Mouse (Mus musculus): ENCODE data around the gene Fam219a. TPM values are rescaled to one million over a fixed set of nuclear protein-coding genes. Genes with fewer than 3 reads are reported as not detected.

Gene Fam219a
- polyA plus RNA-seq, 1 experiment = 16.0 TPM

GRCm38 (mm10) chr4:41568682-41569410, 492 bp downstream of the Fam219a start:
- Histone ChIP-seq H3K4me3 (ENCODE audit: low read depth, low read length) (peak overlapping the region; percentile 84), H3K4me1 (ENCODE audit: control insufficient read depth, insufficient read depth, insufficient read length, low read length) (peaks cover 5% of the 10 kb centered on the region), H3K27me3 (ENCODE audit: control insufficient read depth, insufficient read depth, low read length) (no peaks in the 10 kb centered on the region), H3K27ac (ENCODE audit: insufficient read depth, low read depth, low read length) (no peak overlapping the region), H3K36me3 (ENCODE audit: control insufficient read depth, insufficient read depth, low read length) (no peaks in the 10 kb centered on the region)
- no peak for TF ChIP-seq CTCF (IDR thresholded peaks at IDR 0.05; ENCODE audit: extremely low read depth, insufficient read length, insufficient replicate concordance, low read depth, low read length)
- 2% methylated on average over 58 of the region's 58 CpGs for WGBS

- Histone ChIP-seq H3K36me3 (ENCODE audit: control insufficient read depth, insufficient read depth, low read length) (no peaks in the 10 kb centered on the region), H3K4me3 (ENCODE audit: low read depth, low read length) (peak overlapping the region; percentile 84), H3K27me3 (ENCODE audit: control insufficient read depth, insufficient read depth, low read length) (no peaks in the 10 kb centered on the region), H3K27ac (ENCODE audit: insufficient read depth, low read depth, low read length) (no peak overlapping the region), H3K4me1 (ENCODE audit: control insufficient read depth, insufficient read depth, insufficient read length, low read length) (peaks cover 5% of the 10 kb centered on the region)
- 35% methylated on average over 19 of the region's 19 CpGs for WGBS
- 0 out of 2 replicates have a peak, but pooled peaks have one; percentile 19 for TF ChIP-seq POLR2A (IDR thresholded peaks at IDR 0.05; ENCODE audit: low read depth, low read length)
- no peak for TF ChIP-seq CTCF (IDR thresholded peaks at IDR 0.05; ENCODE audit: extremely low read depth, insufficient read length, insufficient replicate concordance, low read depth, low read length)
Measured at GRCm38 (mm10) chr4:41568239-41568638, 1.1 kb downstream of the Fam219a start.

- TF ChIP-seq POLR2A (IDR thresholded peaks at IDR 0.05; ENCODE audit: low read depth, low read length) (no peak), CTCF (IDR thresholded peaks at IDR 0.05; ENCODE audit: extremely low read depth, insufficient read length, insufficient replicate concordance, low read depth, low read length) (no peak)
- Histone ChIP-seq H3K36me3 (ENCODE audit: control insufficient read depth, insufficient read depth, low read length) (no peaks in the 10 kb centered on the region), H3K27me3 (ENCODE audit: control insufficient read depth, insufficient read depth, low read length) (no peaks in the 10 kb centered on the region), H3K27ac (ENCODE audit: insufficient read depth, low read depth, low read length) (no peak overlapping the region), H3K4me3 (ENCODE audit: low read depth, low read length) (no peak overlapping the region), H3K4me1 (ENCODE audit: control insufficient read depth, insufficient read depth, insufficient read length, low read length) (peaks cover 5% of the 10 kb centered on the region)
- WGBS = 19% methylated on average over 3 of the region's 3 CpGs
Measured at GRCm38 (mm10) chr4:41566123-41566522, 3.2 kb downstream of the Fam219a start.

GRCm38 (mm10) chr4:41563297-41563696, 6.0 kb downstream of the Fam219a start:
- 73% methylated on average over 5 of the region's 5 CpGs for WGBS

GRCm38 (mm10) chr4:41557092-41557491, 12.2 kb downstream of the Fam219a start:
- WGBS = 55% methylated on average over 3 of the region's 3 CpGs
- no peaks in the 10 kb centered on the region for H3K27me3 ChIP-seq (ENCODE audit: control insufficient read depth, insufficient read depth, low read length)

More at GRCm38 (mm10) chr4:41563297-41563696, 6.0 kb downstream of the Fam219a start:
- no peaks in the 10 kb centered on the region for H3K4me1 ChIP-seq (ENCODE audit: control insufficient read depth, insufficient read depth, insufficient read length, low read length)
- no peak overlapping the region for H3K27ac ChIP-seq (ENCODE audit: insufficient read depth, low read depth, low read length)
- no peaks in the 10 kb centered on the region for H3K36me3 ChIP-seq (ENCODE audit: control insufficient read depth, insufficient read depth, low read length)
- TF ChIP-seq CTCF (IDR thresholded peaks at IDR 0.05; ENCODE audit: extremely low read depth, insufficient read length, insufficient replicate concordance, low read depth, low read length) = no peak
- TF ChIP-seq POLR2A (IDR thresholded peaks at IDR 0.05; ENCODE audit: low read depth, low read length) = no peak
- no peak overlapping the region for H3K4me3 ChIP-seq (ENCODE audit: low read depth, low read length)
- H3K27me3 ChIP-seq (ENCODE audit: control insufficient read depth, insufficient read depth, low read length) = no peaks in the 10 kb centered on the region

GRCm38 (mm10) chr4:41556311-41556953, 12.9 kb downstream of the Fam219a start:
- no peaks in the 10 kb centered on the region for H3K36me3 ChIP-seq (ENCODE audit: control insufficient read depth, insufficient read depth, low read length)

More at GRCm38 (mm10) chr4:41557092-41557491, 12.2 kb downstream of the Fam219a start:
- no peak overlapping the region for H3K27ac ChIP-seq (ENCODE audit: insufficient read depth, low read depth, low read length)
- H3K4me1 ChIP-seq (ENCODE audit: control insufficient read depth, insufficient read depth, insufficient read length, low read length) = no peaks in the 10 kb centered on the region; the same call in 1 of the 2 replicates
- H3K36me3 ChIP-seq (ENCODE audit: control insufficient read depth, insufficient read depth, low read length) = no peaks in the 10 kb centered on the region
- TF ChIP-seq CTCF (IDR thresholded peaks at IDR 0.05; ENCODE audit: extremely low read depth, insufficient read length, insufficient replicate concordance, low read depth, low read length) (no peak), POLR2A (IDR thresholded peaks at IDR 0.05; ENCODE audit: low read depth, low read length) (no peak)
- H3K4me3 ChIP-seq (ENCODE audit: low read depth, low read length) = no peak overlapping the region

More at GRCm38 (mm10) chr4:41556311-41556953, 12.9 kb downstream of the Fam219a start:
- H3K4me3 ChIP-seq (ENCODE audit: low read depth, low read length) = no peak overlapping the region
- 50% methylated on average over 5 of the region's 5 CpGs for WGBS
- H3K4me1 ChIP-seq (ENCODE audit: control insufficient read depth, insufficient read depth, insufficient read length, low read length) = no peaks in the 10 kb centered on the region; the same call in 1 of the 2 replicates
- no peaks in the 10 kb centered on the region for H3K27me3 ChIP-seq (ENCODE audit: control insufficient read depth, insufficient read depth, low read length)
- no peak overlapping the region for H3K27ac ChIP-seq (ENCODE audit: insufficient read depth, low read depth, low read length)
- no peak for TF ChIP-seq POLR2A (IDR thresholded peaks at IDR 0.05; ENCODE audit: low read depth, low read length)
- no peak for TF ChIP-seq CTCF (IDR thresholded peaks at IDR 0.05; ENCODE audit: extremely low read depth, insufficient read length, insufficient replicate concordance, low read depth, low read length)
